Mouse (Mus musculus): ENCODE results near the gene Efcab7.

The Efcab7 gene

GRCm38 (mm10) chr4:99829094-99830073, at the start of gene Efcab7:
Efcab7 (plus strand) TSS chr4:99829198.
- peak; percentile 93 for DNase-seq (ENCODE audit: low read depth)

- DNase-seq (ENCODE audit: low read depth), result no peak
Measured at GRCm38 (mm10) chr4:99792365-99792764, 36.6 kb upstream of the Efcab7 start.

- DNase-seq (ENCODE audit: low read depth), result peak; percentile 71
Measured at GRCm38 (mm10) chr4:99816697-99817460, 12.1 kb upstream of the Efcab7 start.

GRCm38 (mm10) chr4:99828337-99828736, 661 bp upstream of the Efcab7 start:
- DNase-seq (ENCODE audit: low read depth), result no peak

GRCm38 (mm10) chr4:99828739-99829093, 282 bp upstream of the Efcab7 start:
- DNase-seq (ENCODE audit: low read depth), result no peak

GRCm38 (mm10) chr4:99881882-99882281, 52.9 kb downstream of the Efcab7 start:
- DNase-seq (ENCODE audit: low read depth), result peak; percentile 83

- peak; percentile 7 for DNase-seq (ENCODE audit: low read depth)
Measured at GRCm38 (mm10) chr4:99882405-99882804, 53.4 kb downstream of the Efcab7 start.

- peak; percentile 84 for DNase-seq (ENCODE audit: low read depth)
Measured at GRCm38 (mm10) chr4:99913894-99914451, 85.0 kb downstream of the Efcab7 start.

GRCm38 (mm10) chr4:99926380-99926779, 97.4 kb downstream of the Efcab7 start:
- DNase-seq (ENCODE audit: low read depth), result no peak

GRCm38 (mm10) chr4:99928521-99928920, 99.5 kb downstream of the Efcab7 start:
- DNase-seq (ENCODE audit: low read depth), result no peak

GRCm38 (mm10) chr4:99929149-99929612, 100.2 kb downstream of the Efcab7 start, which contains the start of gene Pgm1:
Pgm1 (plus strand) TSS chr4:99929414.
- DNase-seq (ENCODE audit: low read depth), result peak; percentile 89

- peak; percentile 90 for DNase-seq (ENCODE audit: low read depth)
Measured at GRCm38 (mm10) chr4:99929613-99930517, 100.9 kb downstream of the Efcab7 start, which contains the start of gene Itgb3bp. Itgb3bp (minus strand) TSS chr4:99929813.

GRCm38 (mm10) chr4:99930518-99931239, 101.7 kb downstream of the Efcab7 start:
- peak; percentile 33 for DNase-seq (ENCODE audit: low read depth)

GRCm38 (mm10) chr4:99931240-99931580, 102.2 kb downstream of the Efcab7 start:
- DNase-seq (ENCODE audit: low read depth), result no peak

GRCm38 (mm10) chr4:99931807-99932206, 102.8 kb downstream of the Efcab7 start:
- no peak for DNase-seq (ENCODE audit: low read depth)

- no peak for DNase-seq (ENCODE audit: low read depth)
Measured at GRCm38 (mm10) chr4:99934859-99935258, 105.9 kb downstream of the Efcab7 start.

GRCm38 (mm10) chr4:99936278-99936677, 107.3 kb downstream of the Efcab7 start:
- no peak for DNase-seq (ENCODE audit: low read depth)

- no peak for DNase-seq (ENCODE audit: low read depth)
Measured at GRCm38 (mm10) chr4:99939711-99940505, 110.9 kb downstream of the Efcab7 start.

GRCm38 (mm10) chr4:99941655-99942414, 112.8 kb downstream of the Efcab7 start:
- no peak for DNase-seq (ENCODE audit: low read depth)

All from NIH3T3 (cell line).